Comparison of ENCODE assay signal across 8 mouse cellular contexts in genomic region chr11:114446075-114446616, GRCm38 (mm10).
DNase-seq lines count a peak whose midpoint lies in the region; ATAC-seq and TF ChIP-seq lines count a peak whose summit lies in the region.

No protein-coding gene starts in this region.

- H3K9ac ChIP-seq in MEL (ENCODE audit: control insufficient read depth, low read depth, low read length, poor library complexity, severe bottlenecking) = peak overlapping the region; percentile 65
- no peak overlapping the region for H3K9ac ChIP-seq in forebrain, embryonic 16.5 days (replicated peaks; ENCODE audit: low read depth, low read length)
- H3K9ac ChIP-seq in liver, embryonic 14.5 days (replicated peaks) = no peak overlapping the region

- H3K4me2 ChIP-seq in forebrain, embryonic 16.5 days (ENCODE audit: low read length) = peak overlapping the region; percentile 45
- peak overlapping the region; percentile 71 for H3K4me2 ChIP-seq in liver, embryonic 14.5 days (ENCODE audit: low read depth)

- peaks cover 0 to 6% of the 10 kb centered on the region in 2 experiments; a peak in 1 of 4 replicates for H3K36me3 ChIP-seq in MEL (ENCODE audit: control insufficient read depth in 1 of 2, insufficient read depth in 2 of 2, low read length in 2 of 2)
- no peaks in the 10 kb centered on the region for H3K36me3 ChIP-seq in forebrain, embryonic 16.5 days (ENCODE audit: control insufficient read depth, insufficient read depth)
- no peaks in the 10 kb centered on the region for H3K36me3 ChIP-seq in liver, embryonic 14.5 days (replicated peaks; ENCODE audit: control insufficient read depth, insufficient read depth, low read depth)

- peak; percentile 34 to 50 for TF ChIP-seq EP300 in MEL (IDR thresholded peaks at IDR 0.05; ENCODE audit: low read depth in 1 of 2, low read length in 2 of 2)
- no peak for TF ChIP-seq EP300 in liver, embryonic 14.5 days (IDR thresholded peaks at IDR 0.05; ENCODE audit: low read depth)

- H3K4me1 ChIP-seq in MEL (ENCODE audit: control insufficient read depth in 1 of 2, insufficient read depth in 2 of 2, low read length in 2 of 2) = peaks cover 5 to 17% of the 10 kb centered on the region in 2 experiments; a peak in 3 of 4 replicates
- peaks cover 50% of the 10 kb centered on the region for H3K4me1 ChIP-seq in forebrain, embryonic 16.5 days (replicated peaks; ENCODE audit: control insufficient read depth, insufficient read depth, low read length)
- peaks cover 0 to 14% of the 10 kb centered on the region in 2 experiments; a peak in 2 of 4 replicates for H3K4me1 ChIP-seq in liver, embryonic 14.5 days (replicated peaks; ENCODE audit: control insufficient read depth in 2 of 2, insufficient read depth in 2 of 2, low read length in 1 of 2)

- DNase-seq in embryo, embryonic 11 days = peak; percentile 33
- DNase-seq in embryo, embryonic 9.5 days (ENCODE audit: extremely low spot score) = no peak
- DNase-seq in MEL (ENCODE audit: low read depth, low spot score) = peak; percentile 80
- no peak for DNase-seq in liver, embryonic 14.5 days (ENCODE audit: low read depth in 3 of 3, low spot score in 3 of 3)
- DNase-seq in frontal cortex, postnatal 25 days (ENCODE audit: low spot score in 2 of 2) = no peak
- DNase-seq in urinary bladder, postnatal 25 days (ENCODE audit: low spot score) = no peak
- DNase-seq in gastrocnemius, postnatal 4 days (ENCODE audit: low spot score in 2 of 2) = no peak

- no peak for TF ChIP-seq CTCF in MEL (IDR thresholded peaks at IDR 0.05 in 2 of 3, conservative IDR thresholded peaks at IDR 0.05 in 1 of 3; ENCODE audit: control insufficient read depth in 1 of 3, insufficient read depth in 1 of 3, low read depth in 2 of 3, low read length in 3 of 3, poor library complexity in 1 of 3, severe bottlenecking in 1 of 3)
- TF ChIP-seq CTCF in liver, embryonic 14.5 days (IDR thresholded peaks at IDR 0.05; ENCODE audit: low read depth) = no peak

- no peaks in the 10 kb centered on the region for H3K9me3 ChIP-seq in MEL (replicated peaks; ENCODE audit: insufficient read depth, low read length)
- H3K9me3 ChIP-seq in forebrain, embryonic 16.5 days (ENCODE audit: control insufficient read depth, low read length) = no peaks in the 10 kb centered on the region
- H3K9me3 ChIP-seq in liver, embryonic 14.5 days (ENCODE audit: control insufficient read depth, low read length) = no peaks in the 10 kb centered on the region

- no peak for TF ChIP-seq RAD21 in MEL (IDR thresholded peaks at IDR 0.05; ENCODE audit: low read depth, low read length)

- peak overlapping the region; percentile 74 for H3K27ac ChIP-seq in MEL (ENCODE audit: control insufficient read depth, low read depth, low read length)
- peak overlapping the region; percentile 68 for H3K27ac ChIP-seq in forebrain, embryonic 16.5 days (ENCODE audit: low read length)
- no peak overlapping the region for H3K27ac ChIP-seq in liver, embryonic 14.5 days

- 2% methylated on average over 8 of the region's 8 CpGs for WGBS in forebrain, embryonic 16.5 days
- 5% methylated on average over 8 of the region's 8 CpGs for WGBS in liver, embryonic 14.5 days (ENCODE audit: insufficient replicate concordance)

- TF ChIP-seq POLR2A in MEL (IDR thresholded peaks at IDR 0.05; ENCODE audit: control insufficient read depth in 1 of 2, insufficient read depth in 1 of 2, low read depth in 1 of 2, low read length in 2 of 2, poor library complexity in 1 of 2) = no peak

- no peaks in the 10 kb centered on the region; the same call in 1 of the 2 replicates for H3K79me2 ChIP-seq in MEL (ENCODE audit: control insufficient read depth, insufficient read depth, low read length, poor library complexity)

- peak overlapping the region; percentile 48 to 60 for H3K4me3 ChIP-seq in MEL (ENCODE audit: control insufficient read depth in 1 of 2, insufficient read depth in 1 of 2, low read depth in 2 of 2, low read length in 2 of 2)
- no peak overlapping the region for H3K4me3 ChIP-seq in forebrain, embryonic 16.5 days (replicated peaks; ENCODE audit: low read length)
- H3K4me3 ChIP-seq in liver, embryonic 14.5 days (ENCODE audit: insufficient read depth in 1 of 2, low read depth in 2 of 2, low read length in 2 of 2) = peak overlapping the region in 1 of 2 experiments; percentile 39; a peak in 2 of 4 replicates

- no peaks in the 10 kb centered on the region for H3K27me3 ChIP-seq in MEL (ENCODE audit: control insufficient read depth in 1 of 2, insufficient read depth in 2 of 2, low read length in 2 of 2)
- H3K27me3 ChIP-seq in forebrain, embryonic 16.5 days (replicated peaks; ENCODE audit: control insufficient read depth, insufficient read depth, low read length) = no peaks in the 10 kb centered on the region
- H3K27me3 ChIP-seq in liver, embryonic 14.5 days (ENCODE audit: control insufficient read depth, insufficient read depth, low read length) = no peaks in the 10 kb centered on the region

- ATAC-seq in forebrain, embryonic 16.5 days = no peak
- ATAC-seq in liver, embryonic 14.5 days (ENCODE audit: insufficient read depth) = peak; percentile 60; the same call in 1 of the 2 replicates

TF ChIP-seq in MEL, 35 proteins besides CTCF, POLR2A, EP300 and RAD21:
- peak; percentile 20; the same call in 1 of the 2 replicates for TF ChIP-seq TCF12 (IDR thresholded peaks at IDR 0.05; ENCODE audit: low read depth, low read length)
- no peak for TF ChIP-seq MAFK (IDR thresholded peaks at IDR 0.05; ENCODE audit: borderline replicate concordance, low read depth, low read length)
- no peak for TF ChIP-seq JUND (IDR thresholded peaks at IDR 0.05; ENCODE audit: low read depth, low read length)
- TF ChIP-seq USF1 (IDR thresholded peaks at IDR 0.05; ENCODE audit: low read depth, low read length) = no peak
- TF ChIP-seq MXI1 (IDR thresholded peaks at IDR 0.05; ENCODE audit: low read depth, low read length) = peak; percentile 59
- peak; percentile 26; the same call in 1 of the 2 replicates for TF ChIP-seq KAT2A (conservative IDR thresholded peaks at IDR 0.05; ENCODE audit: low read depth, low read length)
- TF ChIP-seq SIN3A (IDR thresholded peaks at IDR 0.05; ENCODE audit: low read length) = peak; percentile 77
- TF ChIP-seq ELF1 (IDR thresholded peaks at IDR 0.05; ENCODE audit: low read depth, low read length) = no peak
- peak; percentile 52; the same call in 1 of the 2 replicates for TF ChIP-seq ETS1 (IDR thresholded peaks at IDR 0.05; ENCODE audit: low read depth, low read length)
- TF ChIP-seq MAZ (IDR thresholded peaks at IDR 0.05; ENCODE audit: low read depth, low read length) = peak; percentile 45; the same call in 1 of the 2 replicates

Comparison
In these comparisons a context has a peak if more than half of its experiments do, and no peak if none do; other contexts are left out.
1. DNase-seq: peak in embryo, embryonic 11 days (single experiment) and MEL (single experiment); none in embryo, embryonic 9.5 days (single experiment), liver, embryonic 14.5 days (0 of 3), frontal cortex, postnatal 25 days (0 of 2), urinary bladder, postnatal 25 days (single experiment) and gastrocnemius, postnatal 4 days (0 of 2).